Mouse (Mus musculus): ENCODE data around the gene Rab6a. TPM values are rescaled to one million over a fixed set of nuclear protein-coding genes. Genes with fewer than 3 reads are reported as not detected.

Gene Rab6a
- polyA plus RNA-seq, 1 experiment from 2014 or later = 116 TPM

- Histone ChIP-seq H3K9ac (no peak overlapping the region), H3K27me3 (replicated peaks) (no peaks in the 10 kb centered on the region), H3K4me3 (replicated peaks) (no peak overlapping the region), H3K27ac (no peak overlapping the region), H3K9me3 (no peaks in the 10 kb centered on the region), H3K36me3 (no peaks in the 10 kb centered on the region), H3K4me2 (replicated peaks) (no peak overlapping the region), H3K4me1 (replicated peaks) (no peaks in the 10 kb centered on the region)
- ATAC-seq = no peak
- WGBS = 80% methylated on average over 7 of the region's 7 CpGs
Observed at GRCm38 (mm10) chr7:100688471-100688870, 81.3 kb downstream of the Rab6a start.

Other genes with a start within 250 kb of the Rab6a start
- gene C2cd3, start 235.2 kb upstream of the Rab6a start, polyA plus RNA-seq (2015; fragmentation: Nextera tagmentation; extraction: Ambion mirVana) = 13.3 and 15.5 TPM in 2 replicates
- 50.6 and 51.3 TPM in 2 replicates for gene Ppme1, start 235.1 kb upstream of the Rab6a start, polyA plus RNA-seq (2015; fragmentation: Nextera tagmentation; extraction: Ambion mirVana)
- gene Ucp3, start 134.4 kb upstream of the Rab6a start, polyA plus RNA-seq (2015; fragmentation: Nextera tagmentation; extraction: Ambion mirVana) = not detected in 2 replicates
- gene Ucp2, start 114.1 kb upstream of the Rab6a start, polyA plus RNA-seq (2015; fragmentation: Nextera tagmentation; extraction: Ambion mirVana) = 272 and 287 TPM in 2 replicates
- gene Dnajb13, start 92.5 kb upstream of the Rab6a start, polyA plus RNA-seq (2015; fragmentation: Nextera tagmentation; extraction: Ambion mirVana) = 0.28 and 0.41 TPM in 2 replicates
- gene Coa4, start 70.3 kb upstream of the Rab6a start, polyA plus RNA-seq (2015; fragmentation: Nextera tagmentation; extraction: Ambion mirVana) = 40.8 and 49.3 TPM in 2 replicates
- gene Mrpl48, start 891 bp downstream of the Rab6a start, polyA plus RNA-seq (2015; fragmentation: Nextera tagmentation; extraction: Ambion mirVana) = 87.7 and 87.9 TPM in 2 replicates
- gene Plekhb1, start 55.0 kb downstream of the Rab6a start, polyA plus RNA-seq (2015; fragmentation: Nextera tagmentation; extraction: Ambion mirVana) = 14.6 and 15.3 TPM in 2 replicates
- 25.1 and 26.9 TPM in 2 replicates for gene Fam168a, start 99.2 kb downstream of the Rab6a start, polyA plus RNA-seq (2015; fragmentation: Nextera tagmentation; extraction: Ambion mirVana)

All from intestine, embryonic 15.5 days (tissue).